Mouse (Mus musculus) forebrain, embryonic 16.5 days (tissue): Measurements from ENCODE around the gene Cyb5r2. TPM values are rescaled to one million over a fixed set of nuclear protein-coding genes. Genes with fewer than 3 reads are reported as not detected.

Experiments used
- ATAC-seq: fragments of 200-750 bp; cut with Nextera tagmentation; 2 replicates; pipeline ENCODE4 v1.8.0; 2017; ENCODE audit warnings: mild to moderate bottlenecking, moderate library complexity
- H3K27ac ChIP-seq: fragments of 300-500 bp; sonication (generic); 2 replicates; pipeline ENCODE4 v1.5.1; 2014; ENCODE audit warnings: low read length, control low read depth
- H3K27me3 ChIP-seq: fragments of 300-500 bp; sonication (generic); replicated peaks from 2 replicates; pipeline ENCODE4 v1.6.1; 2014; ENCODE audit warnings: low read length; ENCODE audit not compliant: control insufficient read depth, insufficient read depth
- H3K36me3 ChIP-seq: fragments of 300-500 bp; sonication (generic); 2 replicates; pipeline ENCODE4 v1.6.1; 2014; ENCODE audit not compliant: control insufficient read depth, insufficient read depth
- H3K4me1 ChIP-seq: fragments of 300-500 bp; sonication (generic); replicated peaks from 2 replicates; pipeline ENCODE4 v1.6.1; 2014; ENCODE audit warnings: low read length; ENCODE audit not compliant: control insufficient read depth, insufficient read depth
- H3K4me2 ChIP-seq: fragments of 300-500 bp; sonication (generic); 2 replicates; pipeline ENCODE4 v1.6.1; 2014; ENCODE audit warnings: mild to moderate bottlenecking, low read length, control low read depth
- H3K4me3 ChIP-seq: fragments of 300-500 bp; sonication (generic); replicated peaks from 2 replicates; pipeline ENCODE4 v1.5.1; 2014; ENCODE audit warnings: mild to moderate bottlenecking, low read length, control low read depth
- H3K9ac ChIP-seq: fragments of 300-500 bp; sonication (generic); replicated peaks from 2 replicates; pipeline ENCODE4 v1.6.1; 2014; ENCODE audit warnings: low read depth, low read length, control low read depth
- H3K9me3 ChIP-seq: fragments of 300-500 bp; sonication (generic); 2 replicates; pipeline ENCODE4 v1.6.1; 2016; ENCODE audit warnings: low read length; ENCODE audit not compliant: control insufficient read depth
- WGBS: fragments of 180-500 bp; shearing (Covaris S2); extraction: QIAGEN DNeasy Blood & Tissue Kit; methylation state at CpG from one replicate; pipeline ENCODE4 v1.1.7; 2014; 5-methylcytosine and 5-hydroxymethylcytosine counted together
- polyA plus RNA-seq: library from polyadenylated mRNA; unstranded; fragments of >200 nt; fragmentation: Nextera tagmentation; extraction: Ambion mirVana; gene quantifications from 2 replicates; pipeline ENCODE4 v1.2.1, GENCODE M21; 2015

Gene Cyb5r2
- polyA plus RNA-seq, 1 experiment from 2014 or later = 0.18 TPM

GRCm38 (mm10) chr7:107705941-107706340 lies 51.9 kb downstream of the Cyb5r2 start:
- Histone ChIP-seq H3K9me3 (no peaks in the 10 kb centered on the region), H3K4me3 (no peak overlapping the region), H3K36me3 (no peaks in the 10 kb centered on the region), H3K27me3 (no peaks in the 10 kb centered on the region), H3K27ac (no peak overlapping the region), H3K9ac (no peak overlapping the region), H3K4me1 (peaks cover 6% of the 10 kb centered on the region), H3K4me2 (no peak overlapping the region)
- 52% methylated on average over 5 of the region's 5 CpGs for WGBS
- no peak for ATAC-seq

GRCm38 (mm10) chr7:107702461-107703380 lies 55.1 kb downstream of the Cyb5r2 start:
- 73% methylated on average over 13 of the region's 13 CpGs for WGBS
- no peak for ATAC-seq

GRCm38 (mm10) chr7:107700646-107701045 lies 57.2 kb downstream of the Cyb5r2 start:
- no peak for ATAC-seq
- no peaks in the 10 kb centered on the region for H3K9me3 ChIP-seq
- no peaks in the 10 kb centered on the region for H3K27me3 ChIP-seq
- no peaks in the 10 kb centered on the region for H3K36me3 ChIP-seq
- no peaks in the 10 kb centered on the region for H3K4me1 ChIP-seq
- H3K9ac ChIP-seq = no peak overlapping the region
- no peak overlapping the region for H3K27ac ChIP-seq
- WGBS = 79% methylated on average over 5 of the region's 5 CpGs
- no peak overlapping the region for H3K4me3 ChIP-seq
- H3K4me2 ChIP-seq = no peak overlapping the region

More at GRCm38 (mm10) chr7:107702461-107703380, 55.1 kb downstream of the Cyb5r2 start:
- no peaks in the 10 kb centered on the region for H3K27me3 ChIP-seq
- H3K4me1 ChIP-seq = no peaks in the 10 kb centered on the region
- no peak overlapping the region for H3K27ac ChIP-seq
- H3K9ac ChIP-seq = no peak overlapping the region
- no peaks in the 10 kb centered on the region for H3K9me3 ChIP-seq
- H3K4me3 ChIP-seq = no peak overlapping the region
- no peak overlapping the region for H3K4me2 ChIP-seq
- H3K36me3 ChIP-seq = no peaks in the 10 kb centered on the region

- H3K4me2 ChIP-seq = no peak overlapping the region
- H3K27ac ChIP-seq = no peak overlapping the region
- ATAC-seq = no peak
- H3K27me3 ChIP-seq = no peaks in the 10 kb centered on the region
- no peaks in the 10 kb centered on the region for H3K36me3 ChIP-seq
- WGBS = 83% methylated on average over 1 of the region's 1 CpGs
- no peaks in the 10 kb centered on the region for H3K4me1 ChIP-seq
- H3K9ac ChIP-seq = no peak overlapping the region
- no peaks in the 10 kb centered on the region for H3K9me3 ChIP-seq
- no peak overlapping the region for H3K4me3 ChIP-seq
Observed at GRCm38 (mm10) chr7:107699926-107700325, 57.9 kb downstream of the Cyb5r2 start.

Other genes starting within 250 kb of the Cyb5r2 start
- gene Olfml1, start 190.6 kb downstream of the Cyb5r2 start, polyA plus RNA-seq = 2.6 and 4.5 TPM in 2 replicates
- 1.5 and 1.7 TPM in 2 replicates for gene Ppfibp2, start 162.8 kb downstream of the Cyb5r2 start, polyA plus RNA-seq
- gene 5330417H12Rik, start 132.9 kb downstream of the Cyb5r2 start, polyA plus RNA-seq = not detected in 2 replicates
- not detected in 2 replicates for gene Ovch2, start 43.2 kb upstream of the Cyb5r2 start, polyA plus RNA-seq
- gene Olfr467, start 54.2 kb upstream of the Cyb5r2 start, polyA plus RNA-seq = not detected in 2 replicates
- gene Olfr469, start 67.5 kb upstream of the Cyb5r2 start, polyA plus RNA-seq = not detected in 2 replicates
- not detected in 2 replicates for gene Olfr470, start 89.5 kb upstream of the Cyb5r2 start, polyA plus RNA-seq
- not detected in 2 replicates for gene Olfr472, start 139.9 kb upstream of the Cyb5r2 start, polyA plus RNA-seq
- gene Olfr473, start 172.4 kb upstream of the Cyb5r2 start, polyA plus RNA-seq = not detected in 2 replicates
- gene Olfr474, start 196.6 kb upstream of the Cyb5r2 start, polyA plus RNA-seq = not detected in 2 replicates
- gene Olfr476, start 206.8 kb upstream of the Cyb5r2 start, polyA plus RNA-seq = not detected in 2 replicates
- not detected in 2 replicates for gene Olfr477, start 228.7 kb upstream of the Cyb5r2 start, polyA plus RNA-seq